Mouse (Mus musculus): ENCODE results near the gene Pde10a. TPM values are rescaled to one million over a fixed set of nuclear protein-coding genes. Genes with fewer than 3 reads are reported as not detected.

The Pde10a gene
- polyA plus RNA-seq, 1 experiment from 2014 or later: 3.5 TPM

DNA sequence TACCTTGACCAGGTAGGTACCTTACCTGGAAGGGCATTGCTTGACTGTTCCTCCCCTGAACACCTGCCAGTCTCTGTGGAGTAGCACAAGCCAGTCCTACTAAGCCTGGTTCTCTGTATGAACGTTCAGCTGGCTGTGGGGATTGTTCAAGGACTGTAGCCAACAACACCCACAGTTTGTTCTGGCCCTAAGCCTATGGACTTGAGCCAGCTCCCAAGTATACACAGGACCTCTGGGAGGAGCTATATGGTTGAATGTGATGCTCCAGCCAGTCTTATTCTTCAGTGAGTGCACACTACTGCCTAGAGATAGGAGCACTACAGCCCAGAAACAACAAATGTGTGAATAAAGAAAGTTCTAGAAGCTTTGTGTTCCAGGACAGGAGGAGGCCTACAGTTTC is 238.1 kb downstream of the Pde10a start:
- Histone ChIP-seq H3K27ac (no peak overlapping the region), H3K9me3 (no peaks in the 10 kb centered on the region), H3K4me3 (no peak overlapping the region), H3K4me1 (no peaks in the 10 kb centered on the region), H3K36me3 (no peaks in the 10 kb centered on the region), H3K27me3 (ENCODE audit: insufficient read depth, poor library complexity, severe bottlenecking) (no peaks in the 10 kb centered on the region)
- WGBS: 65% methylated on average over 1 of the region's 1 CpGs
- DNase-seq (ENCODE audit: low spot score): no peak

- H3K27me3 ChIP-seq (ENCODE audit: insufficient read depth, poor library complexity, severe bottlenecking): no peaks in the 10 kb centered on the region
- WGBS: 86% methylated on average over 5 of the region's 5 CpGs
- H3K9me3 ChIP-seq: no peaks in the 10 kb centered on the region
- H3K27ac ChIP-seq: no peak overlapping the region
- H3K4me1 ChIP-seq: no peaks in the 10 kb centered on the region
- no peak overlapping the region for H3K4me3 ChIP-seq
- no peak for DNase-seq (ENCODE audit: low spot score)
- H3K36me3 ChIP-seq: no peaks in the 10 kb centered on the region
Observed at GRCm38 (mm10) chr17:8765987-8766576, 240.9 kb downstream of the Pde10a start.

GRCm38 (mm10) chr17:8769155-8769554 is 244.0 kb downstream of the Pde10a start:
- Histone ChIP-seq H3K27me3 (ENCODE audit: insufficient read depth, poor library complexity, severe bottlenecking) (no peaks in the 10 kb centered on the region), H3K4me1 (no peaks in the 10 kb centered on the region), H3K27ac (no peak overlapping the region), H3K36me3 (no peaks in the 10 kb centered on the region), H3K9me3 (no peaks in the 10 kb centered on the region), H3K4me3 (no peak overlapping the region)
- 65% methylated on average over 1 of the region's 1 CpGs for WGBS
- DNase-seq (ENCODE audit: low spot score): no peak

- 73% methylated on average over 6 of the region's 6 CpGs for WGBS
- Histone ChIP-seq H3K27ac (no peak overlapping the region), H3K27me3 (ENCODE audit: insufficient read depth, poor library complexity, severe bottlenecking) (no peaks in the 10 kb centered on the region), H3K9me3 (no peaks in the 10 kb centered on the region), H3K4me1 (no peaks in the 10 kb centered on the region), H3K4me3 (no peak overlapping the region), H3K36me3 (no peaks in the 10 kb centered on the region)
- DNase-seq (ENCODE audit: low spot score): no peak
Observed at GRCm38 (mm10) chr17:8773391-8773790, 248.2 kb downstream of the Pde10a start.

- no peaks in the 10 kb centered on the region for H3K4me1 ChIP-seq
- H3K27me3 ChIP-seq (ENCODE audit: insufficient read depth, poor library complexity, severe bottlenecking): no peaks in the 10 kb centered on the region
- no peaks in the 10 kb centered on the region for H3K36me3 ChIP-seq
- no peaks in the 10 kb centered on the region for H3K9me3 ChIP-seq
- no peak overlapping the region for H3K27ac ChIP-seq
- H3K4me3 ChIP-seq: no peak overlapping the region
- DNase-seq (ENCODE audit: low spot score): no peak
- WGBS: 79% methylated on average over 3 of the region's 3 CpGs
Observed at GRCm38 (mm10) chr17:8774301-8774700, 249.1 kb downstream of the Pde10a start.

DNA sequence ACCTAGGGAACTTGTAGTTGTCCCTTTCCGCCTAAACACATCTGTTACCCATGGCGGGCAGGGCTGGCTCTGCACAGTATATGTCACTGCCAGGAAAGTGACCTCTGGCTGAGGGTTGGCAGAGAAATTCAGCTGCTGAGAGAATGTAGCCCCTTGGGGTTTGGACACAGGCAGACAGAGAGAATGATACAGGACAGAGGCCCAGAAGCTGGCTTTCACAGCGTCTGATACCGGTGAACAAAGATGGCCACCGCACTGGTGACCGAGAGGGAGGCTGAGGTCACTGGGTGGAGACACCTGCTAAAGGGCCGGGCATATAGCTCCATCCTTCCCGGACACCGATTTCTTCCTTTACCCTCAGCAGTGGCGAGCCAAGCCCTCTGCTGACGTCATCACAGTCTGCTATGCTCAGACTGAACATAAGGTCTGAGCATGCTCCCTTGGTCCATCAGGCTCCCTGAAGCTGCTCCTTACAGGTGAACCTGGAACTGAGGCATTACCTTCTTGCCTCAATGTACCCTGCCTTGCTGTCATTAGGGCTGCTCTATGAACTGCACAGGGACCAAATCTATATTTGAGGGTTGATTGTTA is 250.5 kb downstream of the Pde10a start:
- WGBS: 75% methylated on average over 11 of the region's 11 CpGs
- Histone ChIP-seq H3K4me3 (no peak overlapping the region), H3K4me1 (no peaks in the 10 kb centered on the region), H3K36me3 (no peaks in the 10 kb centered on the region), H3K27ac (no peak overlapping the region), H3K9me3 (no peaks in the 10 kb centered on the region), H3K27me3 (ENCODE audit: insufficient read depth, poor library complexity, severe bottlenecking) (no peaks in the 10 kb centered on the region)
- DNase-seq (ENCODE audit: low spot score): no peak

GRCm38 (mm10) chr17:8777710-8778109 is 252.5 kb downstream of the Pde10a start:
- no peaks in the 10 kb centered on the region for H3K9me3 ChIP-seq
- H3K4me1 ChIP-seq: no peaks in the 10 kb centered on the region
- no peak overlapping the region for H3K4me3 ChIP-seq
- H3K27me3 ChIP-seq (ENCODE audit: insufficient read depth, poor library complexity, severe bottlenecking): no peaks in the 10 kb centered on the region
- 86% methylated on average over 6 of the region's 6 CpGs for WGBS
- no peak for DNase-seq (ENCODE audit: low spot score)
- no peak overlapping the region for H3K27ac ChIP-seq
- no peaks in the 10 kb centered on the region for H3K36me3 ChIP-seq

- H3K4me1 ChIP-seq: no peaks in the 10 kb centered on the region
- no peaks in the 10 kb centered on the region for H3K36me3 ChIP-seq
- no peak overlapping the region for H3K27ac ChIP-seq
- WGBS: 64% methylated on average over 5 of the region's 5 CpGs
- no peak overlapping the region for H3K4me3 ChIP-seq
- no peak for DNase-seq (ENCODE audit: low spot score)
- no peaks in the 10 kb centered on the region for H3K9me3 ChIP-seq
- H3K27me3 ChIP-seq (ENCODE audit: insufficient read depth, poor library complexity, severe bottlenecking): no peaks in the 10 kb centered on the region
Observed at GRCm38 (mm10) chr17:8778839-8779238, 253.7 kb downstream of the Pde10a start.

DNA sequence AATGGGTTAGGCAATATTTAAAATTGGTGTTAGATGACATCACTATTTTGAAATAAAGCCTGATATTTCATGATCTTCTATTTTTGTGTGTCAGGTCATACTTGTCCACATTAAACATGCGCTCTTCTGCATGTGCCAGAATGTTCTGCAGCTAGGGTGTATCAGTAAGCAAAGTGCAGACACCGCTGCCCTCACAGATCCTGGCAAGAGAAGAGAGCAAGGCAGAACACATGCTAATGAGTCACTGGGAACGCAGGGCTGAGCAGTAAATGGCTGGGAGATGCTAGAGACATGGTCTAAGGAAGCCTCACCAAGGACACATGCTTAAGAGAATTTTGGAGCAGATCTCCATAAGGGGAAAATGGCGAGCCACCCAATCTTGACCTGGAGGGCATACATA is 255.3 kb downstream of the Pde10a start:
- Histone ChIP-seq H3K36me3 (no peaks in the 10 kb centered on the region), H3K4me1 (no peaks in the 10 kb centered on the region), H3K27me3 (ENCODE audit: insufficient read depth, poor library complexity, severe bottlenecking) (no peaks in the 10 kb centered on the region), H3K4me3 (no peak overlapping the region), H3K9me3 (no peaks in the 10 kb centered on the region), H3K27ac (no peak overlapping the region)
- WGBS: 81% methylated on average over 4 of the region's 4 CpGs
- DNase-seq (ENCODE audit: low spot score): no peak

- Histone ChIP-seq H3K9me3 (no peaks in the 10 kb centered on the region), H3K27ac (no peak overlapping the region), H3K36me3 (no peaks in the 10 kb centered on the region), H3K27me3 (ENCODE audit: insufficient read depth, poor library complexity, severe bottlenecking) (no peaks in the 10 kb centered on the region), H3K4me1 (no peaks in the 10 kb centered on the region), H3K4me3 (no peak overlapping the region)
- 89% methylated on average over 2 of the region's 2 CpGs for WGBS
- no peak for DNase-seq (ENCODE audit: low spot score)
Observed at GRCm38 (mm10) chr17:8781040-8781439, 255.9 kb downstream of the Pde10a start.

GRCm38 (mm10) chr17:8781576-8781975 is 256.4 kb downstream of the Pde10a start:
- H3K36me3 ChIP-seq: no peaks in the 10 kb centered on the region
- no peaks in the 10 kb centered on the region for H3K4me1 ChIP-seq
- WGBS: 76% methylated on average over 1 of the region's 1 CpGs
- DNase-seq (ENCODE audit: low spot score): no peak
- no peaks in the 10 kb centered on the region for H3K9me3 ChIP-seq
- H3K27ac ChIP-seq: no peak overlapping the region
- no peak overlapping the region for H3K4me3 ChIP-seq
- H3K27me3 ChIP-seq (ENCODE audit: insufficient read depth, poor library complexity, severe bottlenecking): no peaks in the 10 kb centered on the region

DNA sequence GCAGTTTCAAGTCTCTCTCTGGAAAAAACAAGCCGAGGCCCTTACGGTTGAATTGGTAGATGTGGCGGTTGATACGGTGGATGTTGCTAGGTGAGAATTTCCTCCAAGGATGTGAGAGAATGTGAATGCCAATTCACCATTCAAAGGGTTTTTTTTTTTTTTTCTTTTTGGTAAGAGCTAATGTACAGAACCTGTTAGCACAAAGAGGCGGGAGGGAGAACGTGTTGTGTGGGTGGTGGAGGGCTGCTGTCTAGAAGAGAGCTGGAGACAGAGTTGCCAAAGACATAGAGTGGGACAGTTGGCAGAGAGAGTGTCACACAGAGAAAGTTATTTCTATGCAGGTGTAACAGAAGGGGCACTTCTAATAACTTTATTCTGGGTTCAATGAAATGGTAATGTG is 260.7 kb downstream of the Pde10a start:
- no peaks in the 10 kb centered on the region for H3K9me3 ChIP-seq
- peaks cover 2% of the 10 kb centered on the region; the same call in 1 of the 2 replicates for H3K27me3 ChIP-seq (ENCODE audit: insufficient read depth, poor library complexity, severe bottlenecking)
- no peak overlapping the region for H3K27ac ChIP-seq
- H3K36me3 ChIP-seq: no peaks in the 10 kb centered on the region
- no peaks in the 10 kb centered on the region for H3K4me1 ChIP-seq
- no peak overlapping the region for H3K4me3 ChIP-seq
- no peak for DNase-seq (ENCODE audit: low spot score)
- 83% methylated on average over 6 of the region's 6 CpGs for WGBS

DNA sequence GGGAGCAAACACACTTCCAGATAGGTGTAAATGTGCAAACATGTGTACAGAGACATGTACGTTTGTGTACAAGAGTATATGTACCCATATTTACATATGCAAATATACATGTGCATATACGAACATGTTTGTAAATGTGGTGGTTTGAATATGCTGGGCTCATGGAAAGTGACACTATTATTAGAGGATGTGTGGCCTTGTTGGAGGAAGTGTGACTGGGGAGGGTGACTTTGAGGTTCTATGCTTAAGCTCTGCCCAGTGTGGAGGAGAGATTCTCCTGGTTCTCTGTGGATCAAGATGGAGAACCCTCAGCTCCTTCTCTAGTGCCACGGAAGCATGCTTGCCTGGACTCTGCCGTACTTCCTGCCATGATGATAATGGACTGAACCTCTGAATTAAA is 261.3 kb downstream of the Pde10a start:
- 87% methylated on average over 4 of the region's 4 CpGs for WGBS
- Histone ChIP-seq H3K4me3 (no peak overlapping the region), H3K4me1 (no peaks in the 10 kb centered on the region), H3K36me3 (no peaks in the 10 kb centered on the region), H3K9me3 (no peaks in the 10 kb centered on the region), H3K27ac (no peak overlapping the region), H3K27me3 (ENCODE audit: insufficient read depth, poor library complexity, severe bottlenecking) (peaks cover 6% of the 10 kb centered on the region; the same call in 1 of the 2 replicates)
- DNase-seq (ENCODE audit: low spot score): no peak

DNA sequence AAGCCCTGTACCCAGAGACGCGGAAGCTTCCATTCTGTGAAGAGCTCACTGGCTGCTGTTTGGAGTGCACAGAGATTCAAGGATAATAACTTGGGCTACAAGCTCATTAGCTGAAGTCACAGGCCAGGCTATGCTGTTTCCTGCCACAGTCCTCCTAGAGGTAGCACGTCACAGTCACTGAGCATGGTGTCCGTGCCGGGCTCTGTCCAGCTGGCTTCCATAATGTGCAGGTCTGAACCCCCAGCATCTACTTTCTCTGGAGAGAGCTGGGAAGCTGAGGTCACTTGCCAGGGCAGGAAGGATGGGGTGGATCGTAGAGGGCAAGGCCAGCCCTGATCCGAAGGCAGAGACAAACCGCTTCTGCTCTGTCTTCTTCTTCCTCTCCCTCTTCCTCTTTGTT is 262.6 kb downstream of the Pde10a start:
- DNase-seq (ENCODE audit: low spot score): no peak
- Histone ChIP-seq H3K4me1 (no peaks in the 10 kb centered on the region), H3K27me3 (ENCODE audit: insufficient read depth, poor library complexity, severe bottlenecking) (peaks cover 16% of the 10 kb centered on the region; the same call in 1 of the 2 replicates), H3K4me3 (no peak overlapping the region), H3K9me3 (no peaks in the 10 kb centered on the region), H3K36me3 (no peaks in the 10 kb centered on the region), H3K27ac (no peak overlapping the region)
- WGBS: 69% methylated on average over 8 of the region's 8 CpGs
